Mouse (Mus musculus) myocyte (in vitro differentiated cells): ENCODE measurements around the gene Pex16. TPM values are rescaled to one million over a fixed set of nuclear protein-coding genes. Genes with fewer than 3 reads are reported as not detected.

ENCODE experiments used
- H3K27me3 ChIP-seq: one replicate; pipeline ENCODE4 v1.6.1; 2011; ENCODE audit not compliant: control insufficient read depth, insufficient read depth, insufficient read length
- H3K36me3 ChIP-seq: one replicate; pipeline ENCODE4 v1.6.1; 2011; ENCODE audit not compliant: control insufficient read depth, insufficient read depth
- H3K4me2 ChIP-seq: one replicate; pipeline ENCODE4 v1.6.1; 2011; ENCODE audit warnings: low read depth, control low read depth
- H3K4me3 ChIP-seq: one replicate; pipeline ENCODE4 v1.5.1; 2011; ENCODE audit warnings: mild to moderate bottlenecking, control low read depth, moderate library complexity
- H3K79me2 ChIP-seq: one replicate; pipeline ENCODE4 v1.6.1; 2011; ENCODE audit not compliant: control insufficient read depth, insufficient read depth
- H3ac ChIP-seq: one replicate; pipeline ENCODE4 v1.6.1; 2011; ENCODE audit not compliant: control insufficient read depth, insufficient read length
- CEBPB ChIP-seq: IDR thresholded peaks from 2 replicates; pipeline ENCODE4 v1.6.1; 2011; ENCODE audit warnings: mild to moderate bottlenecking, moderate library complexity; ENCODE audit not compliant: poor library complexity, insufficient read depth, severe bottlenecking
- E2F4 ChIP-seq: IDR thresholded peaks from one replicate; pipeline ENCODE4 v1.6.1; 2011; ENCODE audit warnings: mild to moderate bottlenecking, control low read depth, moderate library complexity; ENCODE audit not compliant: insufficient read depth
- MAX ChIP-seq: IDR thresholded peaks from one replicate; pipeline ENCODE4 v1.6.1; 2011; ENCODE audit warnings: low read depth, mild to moderate bottlenecking, control low read depth
- MYOD1 ChIP-seq, 3 experiments: IDR thresholded peaks; one replicate each; pipeline ENCODE4 v1.6.1; 2011; ENCODE audit warnings: control low read depth in 2 of 3, low read depth in 2 of 3, mild to moderate bottlenecking in 2 of 3, moderate library complexity in 1 of 3; ENCODE audit not compliant: insufficient read length in 2 of 3, control insufficient read depth in 1 of 3
- MYOG ChIP-seq, 3 experiments: IDR thresholded peaks; one replicate each; pipeline ENCODE4 v1.6.1; 2011; ENCODE audit warnings: control low read depth in 2 of 3, low read depth in 2 of 3, mild to moderate bottlenecking in 2 of 3; ENCODE audit not compliant: insufficient read length in 2 of 3, control insufficient read depth in 1 of 3, insufficient read depth in 1 of 3
- POLR2A ChIP-seq: IDR thresholded peaks from one replicate; pipeline ENCODE4 v1.6.1; 2011; ENCODE audit warnings: low read depth, mild to moderate bottlenecking, control low read depth, moderate library complexity; ENCODE audit not compliant: insufficient read length
- POLR2AphosphoS2 ChIP-seq: IDR thresholded peaks from one replicate; pipeline ENCODE4 v1.6.1; 2011; ENCODE audit warnings: low read depth, control low read depth; ENCODE audit not compliant: insufficient read length
- REST ChIP-seq: IDR thresholded peaks from one replicate; pipeline ENCODE4 v1.6.1; 2011; ENCODE audit warnings: mild to moderate bottlenecking, control low read depth, moderate library complexity; ENCODE audit not compliant: insufficient read depth, insufficient read length
- SRF ChIP-seq: IDR thresholded peaks from one replicate; pipeline ENCODE4 v1.6.1; 2011; ENCODE audit warnings: low read depth; ENCODE audit not compliant: control insufficient read depth, insufficient read length
- TCF12 ChIP-seq: IDR thresholded peaks from one replicate; pipeline ENCODE4 v1.6.1; 2011; ENCODE audit warnings: mild to moderate bottlenecking, control low read depth; ENCODE audit not compliant: poor library complexity, insufficient read depth, severe bottlenecking
- TCF3 ChIP-seq: IDR thresholded peaks from one replicate; pipeline ENCODE4 v1.6.1; 2011; ENCODE audit warnings: low read depth, control low read depth; ENCODE audit not compliant: insufficient read length
- USF1 ChIP-seq: IDR thresholded peaks from one replicate; pipeline ENCODE4 v1.6.1; 2011; ENCODE audit warnings: low read depth, mild to moderate bottlenecking, control low read depth, moderate library complexity
- polyA plus RNA-seq: library from polyadenylated mRNA; unstranded; fragments of >200 nt; fragmentation: generic; extraction: Trizol; gene quantifications from one replicate; pipeline ENCODE4 v1.2.1, GENCODE M21; 2012; ENCODE audit warnings: missing spikeins

Pex16 gene
- polyA plus RNA-seq, 1 experiment, result 44.1 TPM

- Histone ChIP-seq H3ac (peak overlapping the region; percentile 34), H3K4me2 (peak overlapping the region; percentile 91), H3K4me3 (peak overlapping the region; percentile 79), H3K79me2 (peaks cover 10% of the 10 kb centered on the region), H3K36me3 (peaks cover 10% of the 10 kb centered on the region), H3K27me3 (peaks cover 3% of the 10 kb centered on the region)
- TF ChIP-seq MYOG (IDR thresholded peaks at IDR 0.05; ENCODE audit: control insufficient read depth in 1 of 3, insufficient read depth in 1 of 3, insufficient read length in 2 of 3, low read depth in 2 of 3) (no peak), MAX (no peak)
Observed at GRCm38 (mm10) chr2:92376300-92376699, 1.8 kb downstream of the Pex16 start.

DNA sequence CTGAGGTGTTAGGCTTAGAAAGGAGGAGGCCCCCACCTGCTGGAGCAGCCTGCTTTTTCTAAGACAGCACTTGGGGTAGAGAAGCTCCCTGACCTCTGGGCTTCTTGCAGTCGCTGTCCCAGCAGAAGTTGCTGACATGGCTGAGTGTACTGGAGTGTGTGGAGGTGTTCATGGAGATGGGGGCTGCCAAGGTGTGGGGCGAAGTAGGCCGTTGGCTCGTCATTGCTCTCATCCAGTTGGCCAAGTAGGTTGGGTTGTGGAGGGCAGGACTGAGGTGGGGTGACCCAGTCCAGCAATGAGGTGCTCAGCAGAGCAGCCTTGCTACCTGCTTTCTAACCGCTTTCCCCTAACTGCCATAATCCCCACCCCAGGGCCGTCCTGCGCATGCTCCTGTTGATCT lies 2.8 kb downstream of the Pex16 start:
- TF ChIP-seq TCF3 (no peak), MYOD1 (IDR thresholded peaks at IDR 0.05; ENCODE audit: control insufficient read depth in 1 of 3, insufficient read length in 2 of 3, low read depth in 2 of 3) (no peak), REST (no peak), SRF (no peak), POLR2A (no peak), POLR2AphosphoS2 (no peak)
- Histone ChIP-seq H3K4me3 (no peak overlapping the region), H3K79me2 (peaks cover 10% of the 10 kb centered on the region), H3ac (no peak overlapping the region), H3K27me3 (no peaks in the 10 kb centered on the region), H3K4me2 (no peak overlapping the region), H3K36me3 (peaks cover 10% of the 10 kb centered on the region)

DNA sequence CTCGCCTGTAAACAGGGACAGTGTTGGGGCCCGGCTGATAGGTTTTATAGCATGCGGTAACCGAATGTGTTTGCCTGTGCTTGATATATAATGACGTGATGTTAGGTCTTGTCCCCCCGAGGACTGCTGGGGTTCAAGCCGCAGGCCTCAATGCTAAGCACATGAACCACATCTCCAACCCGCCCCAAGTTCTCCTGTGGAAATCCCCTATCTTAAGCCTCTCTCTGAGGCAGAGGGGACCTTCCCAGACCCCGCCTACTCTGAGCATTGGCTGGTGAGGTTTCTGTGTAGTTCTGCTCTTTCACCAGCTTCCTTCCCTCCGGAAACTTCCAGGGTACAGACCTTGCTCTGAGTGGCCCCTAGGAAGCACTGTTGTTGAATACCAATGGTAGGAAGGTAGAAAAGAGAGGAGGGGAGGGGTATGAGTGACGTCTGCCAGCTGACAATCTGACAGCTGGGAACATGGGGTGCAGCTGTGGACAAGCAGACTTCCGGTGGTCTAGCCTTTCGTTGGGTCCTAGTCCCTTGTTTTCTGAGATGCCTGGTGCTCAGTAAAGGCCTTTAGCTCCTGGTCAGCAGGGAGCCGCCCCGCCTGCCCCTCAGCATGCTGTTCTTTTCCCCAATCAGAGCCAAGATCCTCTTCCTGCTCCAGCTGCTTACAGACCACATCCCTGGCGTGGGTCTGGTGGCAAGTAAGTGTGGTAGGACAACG lies 5.5 kb downstream of the Pex16 start:
- TF ChIP-seq MYOG (IDR thresholded peaks at IDR 0.05; ENCODE audit: control insufficient read depth in 1 of 3, insufficient read depth in 1 of 3, insufficient read length in 2 of 3, low read depth in 2 of 3) (peak in 2 of 3 experiments; percentile 37 to 51), MYOD1 (IDR thresholded peaks at IDR 0.05; ENCODE audit: control insufficient read depth in 1 of 3, insufficient read length in 2 of 3, low read depth in 2 of 3) (peak in 2 of 3 experiments; percentile 56 to 65), POLR2AphosphoS2 (no peak)
- Histone ChIP-seq H3K36me3 (peaks cover 10% of the 10 kb centered on the region), H3K27me3 (no peaks in the 10 kb centered on the region), H3K79me2 (peaks cover 10% of the 10 kb centered on the region), H3K4me3 (no peak overlapping the region), H3K4me2 (no peak overlapping the region), H3ac (no peak overlapping the region)

DNA sequence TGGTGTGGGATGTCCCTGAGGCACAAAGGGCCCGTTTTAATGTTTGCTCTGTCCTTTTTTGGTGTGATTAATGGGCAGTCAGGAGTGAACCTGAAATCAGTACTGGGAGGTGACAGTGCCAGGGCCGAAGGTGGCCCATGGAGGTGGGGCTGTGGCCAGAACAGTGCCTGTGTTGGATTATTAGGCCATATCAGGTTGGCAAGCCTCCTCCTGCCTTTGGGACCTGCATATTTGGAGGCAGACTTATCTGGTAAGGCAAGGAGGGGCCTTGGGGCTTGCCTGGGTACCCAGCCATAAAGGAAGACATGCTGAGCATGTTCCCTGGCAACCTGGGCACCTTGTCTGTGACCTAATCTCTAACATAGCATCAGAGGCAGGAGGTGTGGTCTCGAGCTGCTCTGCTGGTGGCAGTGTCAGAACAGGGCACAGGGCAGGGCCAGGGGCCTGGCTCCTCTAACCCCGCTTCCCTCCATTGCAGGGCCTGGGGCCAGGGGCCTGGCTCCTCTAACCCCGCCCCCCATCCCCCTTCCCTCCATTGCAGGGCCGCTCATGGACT lies 6.1 kb downstream of the Pex16 start:
- Histone ChIP-seq H3K4me3 (no peak overlapping the region), H3K36me3 (peaks cover 10% of the 10 kb centered on the region), H3K79me2 (peaks cover 10% of the 10 kb centered on the region), H3K27me3 (no peaks in the 10 kb centered on the region), H3ac (no peak overlapping the region), H3K4me2 (no peak overlapping the region)
- TF ChIP-seq MYOG (IDR thresholded peaks at IDR 0.05; ENCODE audit: control insufficient read depth in 1 of 3, insufficient read depth in 1 of 3, insufficient read length in 2 of 3, low read depth in 2 of 3), result no peak
- TF ChIP-seq MYOD1 (IDR thresholded peaks at IDR 0.05; ENCODE audit: control insufficient read depth in 1 of 3, insufficient read length in 2 of 3, low read depth in 2 of 3), result no peak
- no peak for TF ChIP-seq REST
- TF ChIP-seq POLR2AphosphoS2, result no peak
- no peak for TF ChIP-seq USF1
- TF ChIP-seq TCF3, result no peak
- no peak for TF ChIP-seq TCF12
- no peak for TF ChIP-seq E2F4
- no peak for TF ChIP-seq MAX
- TF ChIP-seq CEBPB, result no peak
- TF ChIP-seq POLR2A, result no peak
- TF ChIP-seq SRF, result no peak

GRCm38 (mm10) chr2:92381161-92381560 lies 6.7 kb downstream of the Pex16 start:
- Histone ChIP-seq H3K4me2 (no peak overlapping the region), H3K36me3 (peaks cover 10% of the 10 kb centered on the region), H3ac (no peak overlapping the region), H3K79me2 (peaks cover 4% of the 10 kb centered on the region), H3K27me3 (no peaks in the 10 kb centered on the region), H3K4me3 (no peak overlapping the region)
- no peak for TF ChIP-seq POLR2A
